Comparison of ENCODE assay signal across 9 mouse cellular contexts in genomic region chr11:64968507-64968906, GRCm38 (mm10). TPM values are rescaled to one million over a fixed set of nuclear protein-coding genes. Genes with fewer than 3 reads are reported as not detected.
DNase-seq lines count a peak whose midpoint lies in the region; ATAC-seq lines count a peak whose summit lies in the region.
"Had no signal": no experiment of that assay in that cellular context is flagged by ENCODE, and none has a peak within 500 bp of the region (broad histone marks: within the 10 kb centered on the region; RNA-seq: fewer than 3 reads in every experiment).

No protein-coding gene starts in this region.

- WGBS in embryonic facial prominence, embryonic 12.5 days = 3% methylated on average over 3 of the region's 3 CpGs
- WGBS in limb, embryonic 11.5 days = 5% methylated on average over 3 of the region's 3 CpGs
- 5% methylated on average over 3 of the region's 3 CpGs for WGBS in midbrain, embryonic 13.5 days
- WGBS in stomach, embryonic 15.5 days = 5% methylated on average over 3 of the region's 3 CpGs

- no peaks in the 10 kb centered on the region for H3K9me3 ChIP-seq in embryonic facial prominence, embryonic 12.5 days
- H3K9me3 ChIP-seq in limb, embryonic 11.5 days (ENCODE audit: control insufficient read depth, low read length) = no peaks in the 10 kb centered on the region
- H3K9me3 ChIP-seq in midbrain, embryonic 13.5 days = no peaks in the 10 kb centered on the region
- no peaks in the 10 kb centered on the region for H3K9me3 ChIP-seq in stomach, embryonic 15.5 days
- H3K9me3 ChIP-seq: embryonic facial prominence, embryonic 13.5 days had no signal

- no peak overlapping the region for H3K9ac ChIP-seq in embryonic facial prominence, embryonic 12.5 days
- no peak overlapping the region for H3K9ac ChIP-seq in limb, embryonic 11.5 days (ENCODE audit: low read length)
- H3K9ac ChIP-seq in midbrain, embryonic 13.5 days (replicated peaks) = no peak overlapping the region
- no peak overlapping the region for H3K9ac ChIP-seq in stomach, embryonic 15.5 days
- H3K9ac ChIP-seq: embryonic facial prominence, embryonic 13.5 days had no signal

- H3K4me2 ChIP-seq in embryonic facial prominence, embryonic 12.5 days (replicated peaks) = no peak overlapping the region
- no peak overlapping the region for H3K4me2 ChIP-seq in limb, embryonic 11.5 days (ENCODE audit: low read depth, severe bottlenecking)
- H3K4me2 ChIP-seq in midbrain, embryonic 13.5 days (replicated peaks) = no peak overlapping the region
- no peak overlapping the region for H3K4me2 ChIP-seq in stomach, embryonic 15.5 days
- H3K4me2 ChIP-seq: embryonic facial prominence, embryonic 13.5 days had no signal

- H3K4me1 ChIP-seq in embryonic facial prominence, embryonic 12.5 days = peaks cover 18% of the 10 kb centered on the region; the same call in 1 of the 2 replicates
- peaks cover 19% of the 10 kb centered on the region; the same call in 1 of the 2 replicates for H3K4me1 ChIP-seq in limb, embryonic 11.5 days (ENCODE audit: control insufficient read depth, insufficient read depth, low read length)
- 0 out of 2 replicates have a peak, but pooled peaks cover 4% of the 10 kb centered on the region for H3K4me1 ChIP-seq in midbrain, embryonic 13.5 days (replicated peaks)
- H3K4me1 ChIP-seq in stomach, embryonic 15.5 days = no peaks in the 10 kb centered on the region

- no peaks in the 10 kb centered on the region for H3K27me3 ChIP-seq in embryonic facial prominence, embryonic 12.5 days
- no peaks in the 10 kb centered on the region for H3K27me3 ChIP-seq in limb, embryonic 11.5 days (ENCODE audit: control insufficient read depth, insufficient read depth, low read length)
- H3K27me3 ChIP-seq in midbrain, embryonic 13.5 days = peaks cover 13% of the 10 kb centered on the region
- no peaks in the 10 kb centered on the region for H3K27me3 ChIP-seq in stomach, embryonic 15.5 days (replicated peaks)

- H3K4me3 ChIP-seq in embryonic facial prominence, embryonic 12.5 days = no peak overlapping the region
- no peak overlapping the region for H3K4me3 ChIP-seq in limb, embryonic 11.5 days (ENCODE audit: low read depth, low read length)
- no peak overlapping the region for H3K4me3 ChIP-seq in midbrain, embryonic 13.5 days (replicated peaks)
- H3K4me3 ChIP-seq in stomach, embryonic 15.5 days (replicated peaks) = no peak overlapping the region
- H3K4me3 ChIP-seq: embryonic facial prominence, embryonic 13.5 days had no signal

- peak; percentile 82 for ATAC-seq in embryonic facial prominence, embryonic 12.5 days (ENCODE audit: insufficient number of reproducible peaks, insufficient read depth, low FRiP score, low TSS enrichment)
- ATAC-seq in limb, embryonic 11.5 days (ENCODE audit: insufficient number of reproducible peaks, low FRiP score, low TSS enrichment, low read depth) = peak; percentile 71
- peak; percentile 94 for ATAC-seq in midbrain, embryonic 13.5 days
- peak; percentile 73 for ATAC-seq in stomach, embryonic 15.5 days (ENCODE audit: insufficient read depth, low FRiP score, low read depth)

- H3K36me3 ChIP-seq in embryonic facial prominence, embryonic 12.5 days = no peaks in the 10 kb centered on the region
- no peaks in the 10 kb centered on the region for H3K36me3 ChIP-seq in limb, embryonic 11.5 days (ENCODE audit: control insufficient read depth, insufficient read depth, low read length)
- H3K36me3 ChIP-seq in midbrain, embryonic 13.5 days = no peaks in the 10 kb centered on the region
- no peaks in the 10 kb centered on the region for H3K36me3 ChIP-seq in stomach, embryonic 15.5 days
- H3K36me3 ChIP-seq: embryonic facial prominence, embryonic 13.5 days had no signal

- peak overlapping the region; percentile 57; the same call in 1 of the 2 replicates for H3K27ac ChIP-seq in embryonic facial prominence, embryonic 12.5 days
- no peak overlapping the region for H3K27ac ChIP-seq in limb, embryonic 11.5 days (replicated peaks; ENCODE audit: low read depth, low read length)
- no peak overlapping the region for H3K27ac ChIP-seq in midbrain, embryonic 13.5 days
- no peak overlapping the region for H3K27ac ChIP-seq in stomach, embryonic 15.5 days
- H3K27ac ChIP-seq: embryonic facial prominence, embryonic 13.5 days had no signal

- DNase-seq in 416B (ENCODE audit: low read depth) = peak; percentile 56
- peak; percentile 81 for DNase-seq in adrenal gland, postnatal 14 days
- peak; percentile 59 to 76 for DNase-seq in heart, adult 18-20 months
- peak; percentile 23 to 63 for DNase-seq in kidney, adult 8-10 months
- peak; percentile 93 for DNase-seq in limb, embryonic 11.5 days (ENCODE audit: low spot score)

RNA-seq across cellular contexts. Expression of gene Elac2, which starts 10.3 kb away (rescaled TPM):
- total RNA-seq in adrenal gland, postnatal 14 days (2021) = 39.9 and 47.8 TPM in 2 replicates
- polyA plus RNA-seq in embryonic facial prominence, embryonic 12.5 days (2016; fragmentation: Nextera tagmentation; extraction: Ambion mirVana) = 34.0 and 34.2 TPM in 2 replicates
- total RNA-seq in heart, adult 18-20 months (2021) = 10 to 100 TPM; 19.7 to 19.9 TPM
- polyA plus RNA-seq in limb, embryonic 11.5 days (2014; fragmentation: Nextera tagmentation; extraction: Ambion mirVana) = 36.0 and 38.6 TPM in 2 replicates
- polyA plus RNA-seq in midbrain, embryonic 13.5 days (2015; fragmentation: Nextera tagmentation; extraction: Ambion mirVana) = 30.7 and 31.6 TPM in 2 replicates
- 24.1 and 26.9 TPM in 2 replicates for polyA plus RNA-seq in stomach, embryonic 15.5 days (2015; fragmentation: Nextera tagmentation; extraction: Ambion mirVana)

Comparison
In these comparisons a context has a peak if more than half of its experiments do, and no peak if none do; other contexts are left out.
1. DNase-seq: peak in every context shown above with its lines; median percentile 93 in limb, embryonic 11.5 days; 81 in adrenal gland, postnatal 14 days; 68 in heart, adult 18-20 months; 56 in 416B; 43 in kidney, adult 8-10 months.